Mouse (Mus musculus): Measurements from ENCODE around the gene Pth. TPM values are rescaled to one million over a fixed set of nuclear protein-coding genes. Genes with fewer than 3 reads are reported as not detected.

The Pth gene
- polyA plus RNA-seq, 1 experiment from 2014 or later: not detected

GRCm38 (mm10) chr7:113347694-113348093, 40.7 kb downstream of the Pth start:
- WGBS: 75% methylated on average over 2 of the region's 2 CpGs
- H3K27ac ChIP-seq: 0 out of 2 replicates have a peak overlapping the region, but pooled peaks have one; percentile 5

GRCm38 (mm10) chr7:113347271-113347670, 41.1 kb downstream of the Pth start:
- 0 out of 2 replicates have a peak overlapping the region, but pooled peaks have one; percentile 14 for H3K4me3 ChIP-seq (replicated peaks; ENCODE audit: low read length)
- H3K27me3 ChIP-seq (ENCODE audit: control insufficient read depth, insufficient read depth, low read length): no peaks in the 10 kb centered on the region
- DNase-seq (ENCODE audit: low spot score) (peak; percentile 74), ATAC-seq (ENCODE audit: low FRiP score) (peak; percentile 87; the same call in 1 of the 2 replicates)
- H3K9ac ChIP-seq: no peak overlapping the region
- WGBS: 23% methylated on average over 4 of the region's 4 CpGs
- 0 out of 2 replicates have a peak, but pooled peaks cover 4% of the 10 kb centered on the region for H3K4me1 ChIP-seq (replicated peaks; ENCODE audit: control insufficient read depth, insufficient read depth, low read length)
- H3K9me3 ChIP-seq (ENCODE audit: control insufficient read depth, low read length): no peaks in the 10 kb centered on the region
- H3K27ac ChIP-seq: peak overlapping the region; percentile 66
- H3K36me3 ChIP-seq (replicated peaks; ENCODE audit: control insufficient read depth, insufficient read depth): no peaks in the 10 kb centered on the region
- H3K4me2 ChIP-seq (replicated peaks): peak overlapping the region; percentile 40

More at GRCm38 (mm10) chr7:113347694-113348093, 40.7 kb downstream of the Pth start:
- no peak for DNase-seq (ENCODE audit: low spot score)
- Histone ChIP-seq H3K4me1 (replicated peaks; ENCODE audit: control insufficient read depth, insufficient read depth, low read length) (0 out of 2 replicates have a peak, but pooled peaks cover 4% of the 10 kb centered on the region), H3K9ac (no peak overlapping the region), H3K4me2 (replicated peaks) (peak overlapping the region; percentile 40), H3K36me3 (replicated peaks; ENCODE audit: control insufficient read depth, insufficient read depth) (no peaks in the 10 kb centered on the region), H3K27me3 (ENCODE audit: control insufficient read depth, insufficient read depth, low read length) (no peaks in the 10 kb centered on the region), H3K9me3 (ENCODE audit: control insufficient read depth, low read length) (no peaks in the 10 kb centered on the region), H3K4me3 (replicated peaks; ENCODE audit: low read length) (no peak overlapping the region)
- ATAC-seq (ENCODE audit: low FRiP score): no peak

Other genes starting within 250 kb of the Pth start
- 16.9 and 17.7 TPM in 2 replicates for gene Arntl, start 181.1 kb downstream of the Pth start, polyA plus RNA-seq (2014; fragmentation: Nextera tagmentation; extraction: Ambion mirVana)
- 81.8 and 89.0 TPM in 2 replicates for gene Btbd10, start 19.2 kb downstream of the Pth start, polyA plus RNA-seq (2014; fragmentation: Nextera tagmentation; extraction: Ambion mirVana)
- gene Far1, start 125.3 kb upstream of the Pth start, polyA plus RNA-seq (2014; fragmentation: Nextera tagmentation; extraction: Ambion mirVana): 73.7 and 75.8 TPM in 2 replicates

Measured in hindbrain, embryonic 14.5 days (tissue).